Mouse (Mus musculus): Measurements from ENCODE around the gene Kcnmb3. TPM values are rescaled to one million over a fixed set of nuclear protein-coding genes. Genes with fewer than 3 reads are reported as not detected.

Gene Kcnmb3
- total and polyA plus RNA-seq, 3 experiments = not detected

DNA sequence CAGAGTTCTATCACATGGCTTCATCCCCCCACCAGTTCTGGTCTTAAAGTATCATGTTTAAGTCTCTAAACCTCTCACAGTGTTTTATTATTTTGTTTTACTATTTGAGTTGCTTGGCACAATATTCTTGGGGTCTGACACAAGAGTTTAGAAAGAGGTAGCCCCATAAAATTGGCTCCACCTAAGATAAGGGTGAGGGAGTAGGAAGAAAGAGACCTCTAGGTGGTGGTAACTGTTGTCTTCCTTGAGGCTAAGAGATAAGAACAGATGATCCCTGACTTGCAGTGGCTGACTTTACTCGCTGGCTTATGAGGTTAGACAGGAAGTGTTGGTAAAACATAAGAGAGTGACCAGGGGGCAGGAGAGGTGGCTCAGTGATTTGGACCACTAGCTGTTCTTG, 43.7 kb upstream of the Kcnmb3 start:
- no peaks in the 10 kb centered on the region for H3K9me3 ChIP-seq (replicated peaks; ENCODE audit: insufficient read depth, low read length)
- peaks cover 2% of the 10 kb centered on the region; the same call in 1 of the 2 replicates for H3K79me2 ChIP-seq (ENCODE audit: control insufficient read depth, insufficient read depth, low read length, poor library complexity)
- H3K4me3 ChIP-seq (ENCODE audit: control insufficient read depth in 1 of 2, insufficient read depth in 1 of 2, low read depth in 2 of 2, low read length in 2 of 2) = peak overlapping the region in 1 of 2 experiments; percentile 13; a peak in 1 of 4 replicates
- no peaks in the 10 kb centered on the region for H3K27me3 ChIP-seq (ENCODE audit: control insufficient read depth in 1 of 2, insufficient read depth in 2 of 2, low read length in 2 of 2)
- TF ChIP-seq ZKSCAN1 (IDR thresholded peaks at IDR 0.05; ENCODE audit: low read depth, low read length) (no peak), USF1 (IDR thresholded peaks at IDR 0.05; ENCODE audit: low read depth, low read length) (no peak), MYB (IDR thresholded peaks at IDR 0.05; ENCODE audit: low read depth, low read length) (no peak), KAT2A (conservative IDR thresholded peaks at IDR 0.05; ENCODE audit: low read depth, low read length) (no peak), ELF1 (IDR thresholded peaks at IDR 0.05; ENCODE audit: low read depth, low read length) (peak; percentile 25; the same call in 1 of the 2 replicates), CTCF (IDR thresholded peaks at IDR 0.05 in 2 of 3, conservative IDR thresholded peaks at IDR 0.05 in 1 of 3; ENCODE audit: control insufficient read depth in 1 of 3, insufficient read depth in 1 of 3, low read depth in 2 of 3, low read length in 3 of 3, poor library complexity in 1 of 3, severe bottlenecking in 1 of 3) (peak in 1 of 3 experiments; percentile 23; a peak in 2 of 6 replicates), MAX (IDR thresholded peaks at IDR 0.05; ENCODE audit: low read length) (no peak), TCF12 (IDR thresholded peaks at IDR 0.05; ENCODE audit: low read depth, low read length) (0 out of 2 replicates have a peak, but pooled peaks have one; percentile 32), ETS1 (IDR thresholded peaks at IDR 0.05; ENCODE audit: low read depth, low read length) (peak; percentile 84), SIN3A (IDR thresholded peaks at IDR 0.05; ENCODE audit: low read length) (peak; percentile 79), POLR2AphosphoS2 (IDR thresholded peaks at IDR 0.05; ENCODE audit: low read length) (no peak), EP300 (IDR thresholded peaks at IDR 0.05; ENCODE audit: low read depth in 1 of 2, low read length in 2 of 2) (peak; percentile 62 to 69; a peak in 3 of 4 replicates), USF2 (IDR thresholded peaks at IDR 0.05; ENCODE audit: borderline replicate concordance in 1 of 2, insufficient read depth in 1 of 2, low read depth in 1 of 2, low read length in 2 of 2) (no peak), ZC3H11A (IDR thresholded peaks at IDR 0.05; ENCODE audit: low read depth, low read length) (no peak), RAD21 (IDR thresholded peaks at IDR 0.05; ENCODE audit: low read depth, low read length) (0 out of 2 replicates have a peak, but pooled peaks have one; percentile 1), GATA1 (IDR thresholded peaks at IDR 0.05; ENCODE audit: low read depth, low read length) (peak; percentile 89), TAL1 (IDR thresholded peaks at IDR 0.05; ENCODE audit: low read length) (no peak), JUND (IDR thresholded peaks at IDR 0.05; ENCODE audit: low read depth, low read length) (no peak), MYC (IDR thresholded peaks at IDR 0.05; ENCODE audit: low read depth, low read length) (no peak)
- H3K9ac ChIP-seq (ENCODE audit: control insufficient read depth, low read depth, low read length, poor library complexity, severe bottlenecking) = no peak overlapping the region
- DNase-seq (ENCODE audit: low read depth, low spot score) = peak; percentile 73
- H3K4me1 ChIP-seq (ENCODE audit: control insufficient read depth in 1 of 2, insufficient read depth in 2 of 2, low read length in 2 of 2) = peaks cover 2 to 13% of the 10 kb centered on the region in 2 experiments; a peak in 3 of 4 replicates
- peak overlapping the region; percentile 51 for H3K27ac ChIP-seq (ENCODE audit: control insufficient read depth, low read depth, low read length)
- H3K36me3 ChIP-seq (ENCODE audit: control insufficient read depth in 1 of 2, insufficient read depth in 2 of 2, low read length in 2 of 2) = peaks cover 12 to 15% of the 10 kb centered on the region in 2 experiments

DNA sequence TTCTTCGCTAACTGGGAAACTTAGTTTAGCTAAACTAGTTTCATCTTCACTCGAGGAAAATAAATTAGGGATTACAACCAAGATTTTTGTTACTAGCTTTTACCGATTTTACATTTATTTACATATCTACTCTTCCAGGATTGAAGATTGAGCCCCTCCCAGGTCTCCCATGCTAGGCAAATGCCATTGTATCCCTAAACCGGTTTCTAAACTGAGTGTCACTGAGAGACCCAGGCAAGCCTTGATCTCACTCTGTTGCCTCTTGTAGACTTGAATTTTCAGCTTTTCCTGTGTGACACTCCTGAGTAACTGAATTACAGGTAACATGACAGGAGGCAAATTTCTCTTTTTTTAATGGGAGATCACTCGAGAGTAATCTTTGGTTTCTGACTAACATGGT, 38.0 kb upstream of the Kcnmb3 start:
- Histone ChIP-seq H3K9ac (ENCODE audit: control insufficient read depth, low read depth, low read length, poor library complexity, severe bottlenecking) (peak overlapping the region; percentile 86), H3K4me3 (ENCODE audit: control insufficient read depth in 1 of 2, insufficient read depth in 1 of 2, low read depth in 2 of 2, low read length in 2 of 2) (peak overlapping the region; percentile 82 to 94), H3K27me3 (ENCODE audit: control insufficient read depth in 1 of 2, insufficient read depth in 2 of 2, low read length in 2 of 2) (no peaks in the 10 kb centered on the region), H3K9me3 (replicated peaks; ENCODE audit: insufficient read depth, low read length) (no peaks in the 10 kb centered on the region), H3K36me3 (ENCODE audit: control insufficient read depth in 1 of 2, insufficient read depth in 2 of 2, low read length in 2 of 2) (peaks cover 3 to 4% of the 10 kb centered on the region in 2 experiments; a peak in 3 of 4 replicates), H3K79me2 (ENCODE audit: control insufficient read depth, insufficient read depth, low read length, poor library complexity) (peaks cover 6% of the 10 kb centered on the region), H3K27ac (ENCODE audit: control insufficient read depth, low read depth, low read length) (no peak overlapping the region), H3K4me1 (ENCODE audit: control insufficient read depth in 1 of 2, insufficient read depth in 2 of 2, low read length in 2 of 2) (no peaks in the 10 kb centered on the region; a peak in 1 of 4 replicates)
- DNase-seq (ENCODE audit: low read depth, low spot score) = peak; percentile 40
- TF ChIP-seq ZNF384 (IDR thresholded peaks at IDR 0.05; ENCODE audit: low read depth, low read length) (no peak), RAD21 (IDR thresholded peaks at IDR 0.05; ENCODE audit: low read depth, low read length) (no peak), RCOR1 (IDR thresholded peaks at IDR 0.05; ENCODE audit: low read depth, low read length) (no peak), MYC (IDR thresholded peaks at IDR 0.05; ENCODE audit: low read depth, low read length) (no peak), MAFK (IDR thresholded peaks at IDR 0.05; ENCODE audit: borderline replicate concordance, low read depth, low read length) (no peak), SMC3 (IDR thresholded peaks at IDR 0.05; ENCODE audit: low read depth, low read length) (no peak), CTCF (IDR thresholded peaks at IDR 0.05 in 2 of 3, conservative IDR thresholded peaks at IDR 0.05 in 1 of 3; ENCODE audit: control insufficient read depth in 1 of 3, insufficient read depth in 1 of 3, low read depth in 2 of 3, low read length in 3 of 3, poor library complexity in 1 of 3, severe bottlenecking in 1 of 3) (no peak), NRF1 (IDR thresholded peaks at IDR 0.05; ENCODE audit: insufficient read depth, low read depth, low read length, poor library complexity, severe bottlenecking) (no peak), ELF1 (IDR thresholded peaks at IDR 0.05; ENCODE audit: low read depth, low read length) (no peak), E2F4 (IDR thresholded peaks at IDR 0.05; ENCODE audit: borderline replicate concordance, low read depth, low read length) (no peak), MEF2A (IDR thresholded peaks at IDR 0.05; ENCODE audit: extremely low read depth, insufficient replicate concordance, low read depth, low read length, poor library complexity, severe bottlenecking) (no peak), MAZ (IDR thresholded peaks at IDR 0.05; ENCODE audit: low read depth, low read length) (no peak), USF2 (IDR thresholded peaks at IDR 0.05; ENCODE audit: borderline replicate concordance in 1 of 2, insufficient read depth in 1 of 2, low read depth in 1 of 2, low read length in 2 of 2) (no peak), UBTF (IDR thresholded peaks at IDR 0.05; ENCODE audit: borderline replicate concordance, insufficient read depth, low read depth, low read length) (no peak)

Data from MEL (cell line).